Mouse (Mus musculus) lung, postnatal 0 days (tissue): ENCODE data around the gene Trappc10. TPM values are rescaled to one million over a fixed set of nuclear protein-coding genes. Genes with fewer than 3 reads are reported as not detected.
A peak's percentile ranks its signal among the peaks of the same experiment; 100 is the strongest.

ENCODE experiments used
- ATAC-seq: fragments of 200-750 bp; cut with Nextera tagmentation; 2 replicates; pipeline ENCODE4 v1.8.0; 2017; ENCODE audit warnings: moderate library complexity
- DNase-seq: peaks from one replicate; pipeline ENCODE4 v3.0.0-alpha.2; 2016; ENCODE audit warnings: low spot score
- H3K27ac ChIP-seq: fragments of 300-500 bp; sonication (generic); 2 replicates; pipeline ENCODE4 v1.5.1; 2014; ENCODE audit warnings: antibody characterized with exemption, mild to moderate bottlenecking, low read length, mixed read lengths
- H3K27me3 ChIP-seq: fragments of 300-500 bp; sonication (generic); replicated peaks from 2 replicates; pipeline ENCODE4 v1.6.1; 2014; ENCODE audit warnings: low read length, mixed read lengths; ENCODE audit not compliant: insufficient read depth
- H3K36me3 ChIP-seq: fragments of 300-500 bp; sonication (generic); 2 replicates; pipeline ENCODE4 v1.6.1; 2014; ENCODE audit warnings: low read length, mixed read lengths; ENCODE audit not compliant: insufficient read depth
- H3K4me1 ChIP-seq: fragments of 300-500 bp; sonication (generic); 2 replicates; pipeline ENCODE4 v1.6.1; 2014; ENCODE audit warnings: antibody characterized with exemption, low read depth, low read length, mixed read lengths; ENCODE audit not compliant: insufficient read depth
- H3K4me2 ChIP-seq: fragments of 300-500 bp; sonication (generic); replicated peaks from 2 replicates; pipeline ENCODE4 v1.6.1; 2014; ENCODE audit warnings: low read depth, mild to moderate bottlenecking, low read length, moderate library complexity, mixed read lengths
- H3K4me3 ChIP-seq: fragments of 300-500 bp; sonication (generic); 2 replicates; pipeline ENCODE4 v1.5.1; 2014; ENCODE audit warnings: low read depth, low read length
- H3K9ac ChIP-seq: fragments of 300-500 bp; sonication (generic); replicated peaks from 2 replicates; pipeline ENCODE4 v1.6.1; 2014; ENCODE audit warnings: low read depth, mild to moderate bottlenecking
- H3K9me3 ChIP-seq: fragments of 300-500 bp; sonication (generic); 2 replicates; pipeline ENCODE4 v1.6.1; 2016; ENCODE audit warnings: low read length, mixed read lengths
- CTCF ChIP-seq: IDR thresholded peaks from 2 replicates; pipeline ENCODE4 v1.5.1; 2016; ENCODE audit warnings: antibody characterized with exemption, mild to moderate bottlenecking
- EP300 ChIP-seq: IDR thresholded peaks from 2 replicates; pipeline ENCODE4 v1.6.1; 2016; ENCODE audit warnings: antibody characterized with exemption, mild to moderate bottlenecking, control low read depth
- WGBS: fragments of 180-500 bp; shearing (Covaris S2); extraction: QIAGEN DNeasy Blood & Tissue Kit; methylation state at CpG from one replicate; pipeline ENCODE4 v1.1.7; 2014; 5-methylcytosine and 5-hydroxymethylcytosine counted together
- polyA plus RNA-seq: library from polyadenylated mRNA; unstranded; fragments of >200 nt; fragmentation: Nextera tagmentation; extraction: Ambion mirVana; gene quantifications from 2 replicates; pipeline ENCODE4 v1.2.1, GENCODE M21; 2015

Gene Trappc10
- polyA plus RNA-seq, 1 experiment from 2014 or later, result 19.2 TPM

GRCm38 (mm10) chr10:78279210-78279609, 34.8 kb upstream of the Trappc10 start:
- TF ChIP-seq CTCF, result peak; percentile 96
- TF ChIP-seq EP300, result no peak
- Histone ChIP-seq H3K9ac (no peak overlapping the region), H3K36me3 (peaks cover 29% of the 10 kb centered on the region; the same call in 1 of the 2 replicates), H3K27ac (no peak overlapping the region), H3K4me3 (no peak overlapping the region), H3K4me2 (no peak overlapping the region), H3K4me1 (no peaks in the 10 kb centered on the region), H3K27me3 (no peaks in the 10 kb centered on the region), H3K9me3 (no peaks in the 10 kb centered on the region)
- ATAC-seq, result peak; percentile 79
- DNase-seq, result peak; percentile 76
- 42% methylated on average over 8 of the region's 8 CpGs for WGBS

DNA sequence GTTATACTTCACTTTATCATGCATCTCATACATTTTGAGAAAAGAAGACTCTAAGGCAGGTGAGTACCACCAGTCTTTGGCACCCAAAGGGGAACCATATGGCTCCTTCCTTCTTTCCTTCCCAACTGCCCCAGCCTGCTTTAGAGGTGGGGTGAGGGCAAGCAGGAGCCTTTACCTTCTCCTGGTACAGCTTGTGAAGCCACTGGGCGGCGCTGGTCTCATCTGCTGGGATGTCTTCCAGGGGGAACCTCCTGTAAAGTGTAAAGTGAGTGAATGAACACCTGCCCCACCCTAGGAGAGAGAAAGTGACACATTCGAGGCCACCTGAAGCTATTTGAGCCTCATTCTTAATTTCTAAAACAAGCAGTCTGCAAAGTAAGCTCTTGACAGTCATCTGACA, 33.4 kb upstream of the Trappc10 start:
- Histone ChIP-seq H3K4me3 (no peak overlapping the region), H3K9me3 (no peaks in the 10 kb centered on the region), H3K4me2 (no peak overlapping the region), H3K9ac (no peak overlapping the region), H3K27ac (no peak overlapping the region), H3K36me3 (peaks cover 27% of the 10 kb centered on the region; the same call in 1 of the 2 replicates), H3K4me1 (no peaks in the 10 kb centered on the region), H3K27me3 (no peaks in the 10 kb centered on the region)
- no peak for DNase-seq
- TF ChIP-seq CTCF (no peak), EP300 (no peak)
- 60% methylated on average over 3 of the region's 3 CpGs for WGBS
- no peak for ATAC-seq

GRCm38 (mm10) chr10:78276242-78276641, 31.8 kb upstream of the Trappc10 start:
- TF ChIP-seq CTCF (no peak), EP300 (no peak)
- Histone ChIP-seq H3K4me3 (no peak overlapping the region), H3K36me3 (peaks cover 20% of the 10 kb centered on the region; the same call in 1 of the 2 replicates), H3K9me3 (no peaks in the 10 kb centered on the region), H3K4me1 (no peaks in the 10 kb centered on the region), H3K27ac (no peak overlapping the region), H3K4me2 (no peak overlapping the region), H3K9ac (no peak overlapping the region), H3K27me3 (no peaks in the 10 kb centered on the region)
- 81% methylated on average over 4 of the region's 4 CpGs for WGBS
- ATAC-seq, result no peak
- no peak for DNase-seq

- Histone ChIP-seq H3K9me3 (no peaks in the 10 kb centered on the region), H3K4me1 (no peaks in the 10 kb centered on the region), H3K9ac (no peak overlapping the region), H3K36me3 (peaks cover 19% of the 10 kb centered on the region; the same call in 1 of the 2 replicates), H3K27ac (no peak overlapping the region), H3K27me3 (no peaks in the 10 kb centered on the region), H3K4me3 (no peak overlapping the region), H3K4me2 (no peak overlapping the region)
- whole genome bisulfite sequencing, result 33% methylated on average over 7 of the region's 9 CpGs
- ATAC-seq (peak; percentile 66), DNase-seq (no peak)
- no peak for TF ChIP-seq EP300
- TF ChIP-seq CTCF, result no peak
Observed at GRCm38 (mm10) chr10:78272932-78273331, 28.5 kb upstream of the Trappc10 start.

- Histone ChIP-seq H3K4me2 (no peak overlapping the region), H3K4me3 (no peak overlapping the region), H3K4me1 (no peaks in the 10 kb centered on the region), H3K9me3 (no peaks in the 10 kb centered on the region), H3K36me3 (0 out of 2 replicates have a peak, but pooled peaks cover 2% of the 10 kb centered on the region), H3K27me3 (no peaks in the 10 kb centered on the region), H3K27ac (no peak overlapping the region), H3K9ac (no peak overlapping the region)
- DNase-seq (no peak), ATAC-seq (no peak)
- 55% methylated on average over 3 of the region's 3 CpGs for WGBS
- no peak for TF ChIP-seq EP300
- TF ChIP-seq CTCF, result no peak
Observed at GRCm38 (mm10) chr10:78265881-78266280, 21.4 kb upstream of the Trappc10 start.

- ATAC-seq (no peak), DNase-seq (no peak)
- no peak overlapping the region for H3K9ac ChIP-seq
- no peaks in the 10 kb centered on the region for H3K36me3 ChIP-seq
- H3K27me3 ChIP-seq, result no peaks in the 10 kb centered on the region
- no peak overlapping the region for H3K4me2 ChIP-seq
- no peaks in the 10 kb centered on the region for H3K4me1 ChIP-seq
- no peak for TF ChIP-seq CTCF
- no peak for TF ChIP-seq EP300
- no peaks in the 10 kb centered on the region for H3K9me3 ChIP-seq
- 57% methylated on average over 3 of the region's 3 CpGs for WGBS
- no peak overlapping the region for H3K27ac ChIP-seq
- no peak overlapping the region for H3K4me3 ChIP-seq
Observed at GRCm38 (mm10) chr10:78264735-78265134, 20.3 kb upstream of the Trappc10 start.
